12 mouse cellular contexts compared by ENCODE assay signal in the genomic region with DNA sequence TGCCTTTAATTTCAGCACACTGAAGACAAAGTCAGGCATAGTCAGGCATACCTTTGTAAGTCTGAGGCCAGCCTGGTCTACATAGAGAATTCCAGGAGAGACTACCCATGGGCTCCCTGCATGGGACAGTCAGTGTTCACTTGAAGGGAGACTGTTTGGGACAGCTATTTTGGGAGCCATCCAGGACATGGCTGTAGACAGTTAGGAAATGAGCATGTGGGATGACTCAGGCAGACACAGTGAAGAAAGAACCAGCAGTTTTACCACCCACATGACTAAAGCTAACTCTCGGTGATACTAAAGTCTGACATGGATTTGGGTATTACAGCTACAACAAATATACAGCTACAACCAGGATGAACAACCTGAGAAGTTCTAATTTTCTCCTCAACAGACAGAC.
DNase-seq lines count a peak whose midpoint lies in the region; ATAC-seq lines count a peak whose summit lies in the region.
"Had no signal": no experiment of that assay in that cellular context is flagged by ENCODE, and none has a peak within 500 bp of the region (broad histone marks: within the 10 kb centered on the region; RNA-seq: fewer than 3 reads in every experiment).

No protein-coding gene starts in this region.

- 71% methylated on average over 1 of the region's 1 CpGs for WGBS in kidney, embryonic 15.5 days
- 100% methylated on average over 1 of the region's 1 CpGs for WGBS in forebrain, embryonic 11.5 days

- H3K4me2 ChIP-seq in kidney, embryonic 15.5 days, result no peak overlapping the region
- H3K4me2 ChIP-seq in forebrain, embryonic 11.5 days (ENCODE audit: low read depth, low read length, severe bottlenecking), result no peak overlapping the region
- H3K4me2 ChIP-seq: heart, embryonic 15.5 days; limb, embryonic 15.5 days; neural tube, embryonic 12.5 days had no signal

- no peaks in the 10 kb centered on the region for H3K9me3 ChIP-seq in kidney, embryonic 15.5 days (replicated peaks)
- no peaks in the 10 kb centered on the region for H3K9me3 ChIP-seq in forebrain, embryonic 11.5 days (ENCODE audit: control insufficient read depth, low read length)
- H3K9me3 ChIP-seq: heart, embryonic 15.5 days; limb, embryonic 15.5 days; neural tube, embryonic 12.5 days had no signal

- DNase-seq in kidney, postnatal 14 days, result peak; percentile 12
- peak; percentile 49 to 75 for DNase-seq in frontal cortex, adult 2 months (ENCODE audit: extremely low spot score in 1 of 2, low spot score in 1 of 2)
- DNase-seq in left cerebral cortex, adult 8-10 months (ENCODE audit: low spot score in 2 of 2), result peak; percentile 23 to 59
- peak; percentile 24 to 64 for DNase-seq in right cerebral cortex, postnatal 36 days (ENCODE audit: low spot score in 2 of 2)
- DNase-seq in spleen, adult 18-20 months, result no peak
- no peak for DNase-seq in forebrain, embryonic 11.5 days (ENCODE audit: low spot score)
- DNase-seq: thymus, adult 2 months had no signal

- no peak overlapping the region for H3K4me3 ChIP-seq in kidney, embryonic 15.5 days (replicated peaks)
- no peak overlapping the region for H3K4me3 ChIP-seq in forebrain, embryonic 11.5 days (ENCODE audit: low read depth, low read length)
- H3K4me3 ChIP-seq: heart, embryonic 15.5 days; limb, embryonic 15.5 days; neural tube, embryonic 12.5 days had no signal

- H3K4me1 ChIP-seq in kidney, embryonic 15.5 days, result no peaks in the 10 kb centered on the region
- H3K4me1 ChIP-seq in forebrain, embryonic 11.5 days (replicated peaks; ENCODE audit: control insufficient read depth, insufficient read depth, low read length), result no peaks in the 10 kb centered on the region
- H3K4me1 ChIP-seq: neural tube, embryonic 12.5 days had no signal

- H3K27me3 ChIP-seq in kidney, embryonic 15.5 days, result no peaks in the 10 kb centered on the region
- no peaks in the 10 kb centered on the region for H3K27me3 ChIP-seq in forebrain, embryonic 11.5 days (ENCODE audit: control insufficient read depth, insufficient read depth, low read length)
- H3K27me3 ChIP-seq: heart, embryonic 15.5 days; limb, embryonic 15.5 days; neural tube, embryonic 12.5 days had no signal

- no peak for ATAC-seq in kidney, embryonic 15.5 days (replicated peaks; ENCODE audit: low FRiP score)
- ATAC-seq in erythroblast, adult 5-6 weeks (replicated peaks; ENCODE audit: low FRiP score, poor library complexity, severe bottlenecking), result no peak
- ATAC-seq in forebrain, embryonic 11.5 days (replicated peaks; ENCODE audit: low FRiP score), result no peak

- H3K36me3 ChIP-seq in kidney, embryonic 15.5 days, result peaks cover 4% of the 10 kb centered on the region; the same call in 1 of the 2 replicates
- no peaks in the 10 kb centered on the region for H3K36me3 ChIP-seq in forebrain, embryonic 11.5 days (ENCODE audit: control insufficient read depth, insufficient read depth, low read length)
- H3K36me3 ChIP-seq: heart, embryonic 15.5 days; limb, embryonic 15.5 days; neural tube, embryonic 12.5 days had no signal

- no peak overlapping the region for H3K27ac ChIP-seq in kidney, embryonic 15.5 days
- no peak overlapping the region for H3K27ac ChIP-seq in forebrain, embryonic 11.5 days (ENCODE audit: low read depth, low read length)
- H3K27ac ChIP-seq: heart, embryonic 15.5 days; limb, embryonic 15.5 days; neural tube, embryonic 12.5 days had no signal

- H3K9ac ChIP-seq in kidney, embryonic 15.5 days, result no peak overlapping the region
- H3K9ac ChIP-seq in forebrain, embryonic 11.5 days (ENCODE audit: low read length), result no peak overlapping the region
- H3K9ac ChIP-seq: heart, embryonic 15.5 days; limb, embryonic 15.5 days; neural tube, embryonic 12.5 days had no signal

Comparison
In these comparisons a context has a peak if more than half of its experiments do, and no peak if none do; other contexts are left out.
1. DNase-seq: peak in kidney, postnatal 14 days (single experiment), frontal cortex, adult 2 months (2 of 2), left cerebral cortex, adult 8-10 months (2 of 2) and right cerebral cortex, postnatal 36 days (2 of 2); none in spleen, adult 18-20 months (0 of 2) and forebrain, embryonic 11.5 days (single experiment).